Mouse (Mus musculus) myocyte (in vitro differentiated cells): ENCODE results near the gene Alox5. TPM values are rescaled to one million over a fixed set of nuclear protein-coding genes. Genes with fewer than 3 reads are reported as not detected.

Experiments used
- H3K27me3 ChIP-seq: one replicate; pipeline ENCODE4 v1.6.1; 2011; ENCODE audit not compliant: control insufficient read depth, insufficient read depth, insufficient read length
- H3K36me3 ChIP-seq: one replicate; pipeline ENCODE4 v1.6.1; 2011; ENCODE audit not compliant: control insufficient read depth, insufficient read depth
- H3K4me2 ChIP-seq: one replicate; pipeline ENCODE4 v1.6.1; 2011; ENCODE audit warnings: low read depth, control low read depth
- H3K4me3 ChIP-seq: one replicate; pipeline ENCODE4 v1.5.1; 2011; ENCODE audit warnings: mild to moderate bottlenecking, control low read depth, moderate library complexity
- H3K79me2 ChIP-seq: one replicate; pipeline ENCODE4 v1.6.1; 2011; ENCODE audit not compliant: control insufficient read depth, insufficient read depth
- H3ac ChIP-seq: one replicate; pipeline ENCODE4 v1.6.1; 2011; ENCODE audit not compliant: control insufficient read depth, insufficient read length
- CEBPB ChIP-seq: IDR thresholded peaks from 2 replicates; pipeline ENCODE4 v1.6.1; 2011; ENCODE audit warnings: mild to moderate bottlenecking, moderate library complexity; ENCODE audit not compliant: poor library complexity, insufficient read depth, severe bottlenecking
- E2F4 ChIP-seq: IDR thresholded peaks from one replicate; pipeline ENCODE4 v1.6.1; 2011; ENCODE audit warnings: mild to moderate bottlenecking, control low read depth, moderate library complexity; ENCODE audit not compliant: insufficient read depth
- MAX ChIP-seq: IDR thresholded peaks from one replicate; pipeline ENCODE4 v1.6.1; 2011; ENCODE audit warnings: low read depth, mild to moderate bottlenecking, control low read depth
- MYOD1 ChIP-seq, 3 experiments: IDR thresholded peaks; one replicate each; pipeline ENCODE4 v1.6.1; 2011; ENCODE audit warnings: control low read depth in 2 of 3, low read depth in 2 of 3, mild to moderate bottlenecking in 2 of 3, moderate library complexity in 1 of 3; ENCODE audit not compliant: insufficient read length in 2 of 3, control insufficient read depth in 1 of 3
- MYOG ChIP-seq, 3 experiments: IDR thresholded peaks; one replicate each; pipeline ENCODE4 v1.6.1; 2011; ENCODE audit warnings: control low read depth in 2 of 3, low read depth in 2 of 3, mild to moderate bottlenecking in 2 of 3; ENCODE audit not compliant: insufficient read length in 2 of 3, control insufficient read depth in 1 of 3, insufficient read depth in 1 of 3
- POLR2A ChIP-seq: IDR thresholded peaks from one replicate; pipeline ENCODE4 v1.6.1; 2011; ENCODE audit warnings: low read depth, mild to moderate bottlenecking, control low read depth, moderate library complexity; ENCODE audit not compliant: insufficient read length
- POLR2AphosphoS2 ChIP-seq: IDR thresholded peaks from one replicate; pipeline ENCODE4 v1.6.1; 2011; ENCODE audit warnings: low read depth, control low read depth; ENCODE audit not compliant: insufficient read length
- REST ChIP-seq: IDR thresholded peaks from one replicate; pipeline ENCODE4 v1.6.1; 2011; ENCODE audit warnings: mild to moderate bottlenecking, control low read depth, moderate library complexity; ENCODE audit not compliant: insufficient read depth, insufficient read length
- SRF ChIP-seq: IDR thresholded peaks from one replicate; pipeline ENCODE4 v1.6.1; 2011; ENCODE audit warnings: low read depth; ENCODE audit not compliant: control insufficient read depth, insufficient read length
- TCF12 ChIP-seq: IDR thresholded peaks from one replicate; pipeline ENCODE4 v1.6.1; 2011; ENCODE audit warnings: mild to moderate bottlenecking, control low read depth; ENCODE audit not compliant: poor library complexity, insufficient read depth, severe bottlenecking
- TCF3 ChIP-seq: IDR thresholded peaks from one replicate; pipeline ENCODE4 v1.6.1; 2011; ENCODE audit warnings: low read depth, control low read depth; ENCODE audit not compliant: insufficient read length
- USF1 ChIP-seq: IDR thresholded peaks from one replicate; pipeline ENCODE4 v1.6.1; 2011; ENCODE audit warnings: low read depth, mild to moderate bottlenecking, control low read depth, moderate library complexity
- polyA plus RNA-seq: library from polyadenylated mRNA; unstranded; fragments of >200 nt; fragmentation: generic; extraction: Trizol; gene quantifications from one replicate; pipeline ENCODE4 v1.2.1, GENCODE M21; 2012; ENCODE audit warnings: missing spikeins

Alox5 gene
- polyA plus RNA-seq, 1 experiment: 21.7 TPM

DNA sequence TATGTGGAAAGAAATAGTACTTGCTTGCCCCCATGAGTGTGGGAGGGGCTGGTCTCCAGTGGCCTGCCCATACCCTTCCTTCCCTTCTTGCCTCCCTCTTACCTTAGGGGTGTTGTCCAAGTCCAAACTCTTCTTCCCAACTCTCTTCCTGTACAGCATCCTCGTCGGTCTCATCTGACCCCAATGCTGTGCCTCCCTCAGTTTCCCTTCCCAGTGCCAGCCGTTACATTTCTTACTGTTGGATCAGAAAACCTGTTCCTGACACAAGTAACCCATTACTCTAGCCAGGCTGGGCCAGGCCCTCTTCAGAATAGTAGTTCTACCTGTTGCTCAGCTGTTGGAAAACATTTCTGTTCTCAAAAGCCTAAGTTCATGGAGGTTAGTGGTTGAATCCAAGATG lies 58.6 kb downstream of the Alox5 start:
- no peak overlapping the region for H3K4me2 ChIP-seq
- H3K36me3 ChIP-seq: peaks cover 21% of the 10 kb centered on the region
- TF ChIP-seq MAX: no peak
- TF ChIP-seq REST: no peak
- no peak for TF ChIP-seq USF1
- no peak for TF ChIP-seq MYOG (IDR thresholded peaks at IDR 0.05; ENCODE audit: control insufficient read depth in 1 of 3, insufficient read depth in 1 of 3, insufficient read length in 2 of 3, low read depth in 2 of 3)
- TF ChIP-seq TCF12: no peak
- TF ChIP-seq MYOD1 (IDR thresholded peaks at IDR 0.05; ENCODE audit: control insufficient read depth in 1 of 3, insufficient read length in 2 of 3, low read depth in 2 of 3): no peak
- no peaks in the 10 kb centered on the region for H3K27me3 ChIP-seq
- H3K79me2 ChIP-seq: no peaks in the 10 kb centered on the region
- H3K4me3 ChIP-seq: no peak overlapping the region
- no peak overlapping the region for H3ac ChIP-seq

DNA sequence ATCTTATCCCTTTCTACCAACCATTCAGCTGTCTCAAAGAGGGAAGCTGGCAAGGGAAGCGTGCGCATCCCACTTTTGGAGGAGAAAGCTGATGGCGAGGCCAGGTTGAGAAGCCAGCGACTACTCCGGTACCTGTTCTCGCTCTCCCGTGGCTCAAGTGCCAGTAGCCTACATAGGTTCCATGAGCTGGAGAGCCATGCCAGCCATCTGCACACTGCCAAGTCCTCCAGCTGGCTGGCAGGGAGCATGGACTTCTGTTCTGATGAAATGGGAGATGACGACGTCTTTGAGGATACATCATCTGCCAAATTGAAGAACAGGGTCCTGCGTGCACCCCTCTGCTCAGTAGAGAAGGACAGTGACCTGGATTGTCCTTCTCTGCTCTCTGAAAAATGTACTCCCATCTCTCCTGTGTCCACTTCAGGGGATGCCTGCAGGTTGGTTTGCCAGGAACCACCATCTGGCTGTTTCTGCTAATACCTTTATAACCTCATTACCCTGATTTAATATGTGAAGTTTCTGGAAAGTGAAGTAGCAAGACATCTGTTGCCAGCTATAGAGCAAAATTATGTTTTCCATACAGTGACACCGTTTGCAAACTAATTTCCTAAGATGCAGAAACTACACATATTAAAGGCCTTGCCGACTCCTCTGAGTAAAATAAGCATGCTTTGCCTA lies 59.1 kb downstream of the Alox5 start:
- peaks cover 21% of the 10 kb centered on the region for H3K36me3 ChIP-seq
- H3K4me2 ChIP-seq: no peak overlapping the region
- H3K79me2 ChIP-seq: no peaks in the 10 kb centered on the region
- TF ChIP-seq MYOG (IDR thresholded peaks at IDR 0.05; ENCODE audit: control insufficient read depth in 1 of 3, insufficient read depth in 1 of 3, insufficient read length in 2 of 3, low read depth in 2 of 3) (no peak), E2F4 (no peak), REST (no peak)
- H3ac ChIP-seq: no peak overlapping the region
- H3K4me3 ChIP-seq: no peak overlapping the region
- no peaks in the 10 kb centered on the region for H3K27me3 ChIP-seq

DNA sequence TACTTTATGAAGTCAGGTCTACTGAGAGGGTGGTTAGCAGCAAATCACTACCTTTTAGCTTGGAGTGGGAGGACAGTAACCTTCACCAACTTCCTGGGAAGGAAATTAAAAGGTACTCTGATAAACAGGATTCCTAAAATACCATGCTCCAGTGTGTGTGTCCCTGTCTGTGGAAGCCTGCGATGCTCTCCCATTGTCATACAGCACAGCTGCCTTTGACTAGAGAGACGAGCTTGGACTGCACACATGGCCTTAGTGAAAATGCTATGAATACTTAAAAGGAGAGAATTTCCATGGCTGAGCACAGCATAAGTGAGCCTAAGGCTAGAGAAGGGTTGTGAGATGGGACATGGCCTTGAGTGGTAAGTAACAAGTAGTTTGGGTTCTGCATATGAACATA lies 62.8 kb downstream of the Alox5 start:
- no peaks in the 10 kb centered on the region for H3K27me3 ChIP-seq
- no peaks in the 10 kb centered on the region for H3K79me2 ChIP-seq
- H3ac ChIP-seq: no peak overlapping the region
- peaks cover 12% of the 10 kb centered on the region for H3K36me3 ChIP-seq
- no peak for TF ChIP-seq POLR2AphosphoS2
- TF ChIP-seq POLR2A: no peak
- TF ChIP-seq MYOG (IDR thresholded peaks at IDR 0.05; ENCODE audit: control insufficient read depth in 1 of 3, insufficient read depth in 1 of 3, insufficient read length in 2 of 3, low read depth in 2 of 3): no peak
- no peak for TF ChIP-seq USF1
- no peak for TF ChIP-seq SRF
- no peak overlapping the region for H3K4me2 ChIP-seq
- H3K4me3 ChIP-seq: no peak overlapping the region

DNA sequence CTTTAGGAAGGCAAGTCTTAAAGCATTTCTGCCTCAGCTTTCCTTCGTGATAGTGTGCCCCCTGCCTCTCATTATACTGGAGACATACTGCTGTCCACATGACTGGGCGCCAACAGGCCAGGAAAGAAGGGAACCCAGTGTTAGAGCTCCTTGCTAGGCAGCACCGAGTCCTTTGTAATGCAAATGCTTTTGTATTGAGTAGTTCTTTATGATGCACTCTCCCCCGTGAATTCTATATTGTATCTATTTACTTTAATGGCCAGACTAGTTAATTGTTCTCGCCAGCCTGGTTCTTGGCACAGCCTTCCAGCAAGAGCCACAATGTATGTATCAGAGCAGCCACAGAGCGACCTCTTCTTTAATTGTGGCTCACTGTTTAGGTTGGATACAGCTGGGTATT lies 63.4 kb downstream of the Alox5 start:
- Histone ChIP-seq H3K27me3 (no peaks in the 10 kb centered on the region), H3K4me3 (no peak overlapping the region), H3K4me2 (no peak overlapping the region), H3ac (no peak overlapping the region), H3K79me2 (no peaks in the 10 kb centered on the region), H3K36me3 (peaks cover 11% of the 10 kb centered on the region)
- TF ChIP-seq MAX (no peak), USF1 (no peak), MYOD1 (IDR thresholded peaks at IDR 0.05; ENCODE audit: control insufficient read depth in 1 of 3, insufficient read length in 2 of 3, low read depth in 2 of 3) (no peak), TCF12 (no peak), SRF (no peak), E2F4 (no peak), MYOG (IDR thresholded peaks at IDR 0.05; ENCODE audit: control insufficient read depth in 1 of 3, insufficient read depth in 1 of 3, insufficient read length in 2 of 3, low read depth in 2 of 3) (no peak), POLR2A (no peak), TCF3 (no peak), REST (no peak)

DNA sequence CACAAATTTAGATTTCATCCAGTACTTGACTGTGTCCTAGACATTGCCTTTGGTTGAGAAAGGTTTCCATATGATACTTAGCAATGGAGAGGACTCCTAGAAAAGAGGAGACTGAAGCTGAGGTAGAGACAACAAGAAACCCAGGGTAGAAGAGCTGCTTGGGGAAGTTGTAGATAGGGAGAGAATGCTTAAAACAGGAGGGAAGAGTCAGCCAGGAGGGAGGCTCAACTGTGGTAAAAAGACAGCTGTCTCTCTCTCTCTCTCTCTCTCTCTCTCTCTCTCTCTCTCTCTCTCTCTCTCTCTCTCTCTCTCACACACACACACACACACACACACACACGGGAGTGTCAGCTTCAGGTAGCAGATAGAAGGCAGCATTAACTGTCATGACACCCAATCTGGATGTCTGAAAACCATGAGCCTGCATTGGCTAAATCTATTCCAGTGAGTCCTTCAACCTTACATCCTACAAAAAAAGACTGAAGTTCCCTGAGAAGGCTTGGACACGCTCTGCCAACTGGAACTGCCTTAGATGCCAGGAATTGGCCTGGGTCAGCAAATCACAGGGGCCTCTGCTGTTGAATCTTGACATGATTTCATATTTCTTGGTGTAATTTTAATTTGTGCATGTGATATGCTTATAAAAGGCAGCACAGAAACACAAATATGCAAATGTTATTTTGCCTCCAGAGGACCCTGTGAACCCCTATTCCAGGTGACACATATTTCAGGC lies 65.9 kb downstream of the Alox5 start:
- no peak overlapping the region for H3ac ChIP-seq
- no peak overlapping the region for H3K4me3 ChIP-seq
- H3K27me3 ChIP-seq: no peaks in the 10 kb centered on the region
- no peaks in the 10 kb centered on the region for H3K79me2 ChIP-seq
- H3K4me2 ChIP-seq: no peak overlapping the region
- H3K36me3 ChIP-seq: no peaks in the 10 kb centered on the region
- no peak for TF ChIP-seq CEBPB
- TF ChIP-seq MYOG (IDR thresholded peaks at IDR 0.05; ENCODE audit: control insufficient read depth in 1 of 3, insufficient read depth in 1 of 3, insufficient read length in 2 of 3, low read depth in 2 of 3): no peak
- no peak for TF ChIP-seq SRF
- TF ChIP-seq REST: no peak
- no peak for TF ChIP-seq E2F4
- no peak for TF ChIP-seq TCF12
- no peak for TF ChIP-seq USF1
- TF ChIP-seq MYOD1 (IDR thresholded peaks at IDR 0.05; ENCODE audit: control insufficient read depth in 1 of 3, insufficient read length in 2 of 3, low read depth in 2 of 3): no peak
- TF ChIP-seq POLR2A: no peak
- no peak for TF ChIP-seq TCF3
- no peak for TF ChIP-seq MAX
- TF ChIP-seq POLR2AphosphoS2: no peak
